Mouse (Mus musculus) intestine, embryonic 14.5 days (tissue): ENCODE results near the gene Sumo1. TPM values are rescaled to one million over a fixed set of nuclear protein-coding genes. Genes with fewer than 3 reads are reported as not detected.

Experiments used
- ATAC-seq: fragments of 200-750 bp; cut with Nextera tagmentation; replicated peaks from 2 replicates; pipeline ENCODE4 v1.8.0; 2017; ENCODE audit warnings: low read depth, moderate number of reproducible peaks, moderate TSS enrichment, moderate library complexity; ENCODE audit not compliant: low FRiP score, low TSS enrichment
- DNase-seq: peaks from one replicate; pipeline ENCODE4 v3.0.0-alpha.2; 2018; ENCODE audit warnings: low spot score
- H3K27ac ChIP-seq: fragments of 300-500 bp; sonication (generic); 2 replicates; pipeline ENCODE4 v1.5.1; 2014; ENCODE audit warnings: low read depth, mild to moderate bottlenecking, control low read depth
- H3K27me3 ChIP-seq: fragments of 300-500 bp; sonication (generic); replicated peaks from 2 replicates; pipeline ENCODE4 v1.6.1; 2014; ENCODE audit warnings: low read length, control low read depth; ENCODE audit not compliant: control insufficient read depth, insufficient read depth
- H3K36me3 ChIP-seq: fragments of 300-500 bp; sonication (generic); 2 replicates; pipeline ENCODE4 v1.6.1; 2014; ENCODE audit warnings: low read length, control low read depth; ENCODE audit not compliant: control insufficient read depth, insufficient read depth
- H3K4me1 ChIP-seq: fragments of 300-500 bp; sonication (generic); replicated peaks from 2 replicates; pipeline ENCODE4 v1.6.1; 2014; ENCODE audit warnings: low read length, control low read depth, mixed read lengths; ENCODE audit not compliant: control insufficient read depth, insufficient read depth
- H3K4me2 ChIP-seq: fragments of 300-500 bp; sonication (generic); 2 replicates; pipeline ENCODE4 v1.6.1; 2014; ENCODE audit warnings: low read length
- H3K4me3 ChIP-seq: fragments of 300-500 bp; sonication (generic); 2 replicates; pipeline ENCODE4 v1.5.1; 2014; ENCODE audit warnings: low read depth, low read length, control low read depth, mixed read lengths
- H3K9ac ChIP-seq: fragments of 300-500 bp; sonication (generic); 2 replicates; pipeline ENCODE4 v1.6.1; 2014; ENCODE audit warnings: mild to moderate bottlenecking, low read length
- H3K9me3 ChIP-seq: fragments of 300-500 bp; sonication (generic); 2 replicates; pipeline ENCODE4 v1.6.1; 2016; ENCODE audit warnings: low read length, control low read depth; ENCODE audit not compliant: control insufficient read depth
- WGBS: fragments of 180-500 bp; shearing (Covaris S2); extraction: QIAGEN DNeasy Blood & Tissue Kit; methylation state at CpG from one replicate; pipeline ENCODE4 v1.1.7; 2014; 5-methylcytosine and 5-hydroxymethylcytosine counted together
- polyA plus RNA-seq: library from polyadenylated mRNA; unstranded; fragments of >200 nt; fragmentation: Nextera tagmentation; extraction: Ambion mirVana; gene quantifications from 2 replicates; pipeline ENCODE4 v1.2.1, GENCODE M21; 2014

Gene Sumo1
- polyA plus RNA-seq, 1 experiment from 2014 or later = 371 TPM

GRCm38 (mm10) chr1:59566926-59567325, 103.7 kb downstream of the Sumo1 start:
- DNase-seq = no peak
- no peak overlapping the region for H3K4me2 ChIP-seq
- no peak overlapping the region for H3K4me3 ChIP-seq
- H3K9ac ChIP-seq = no peak overlapping the region
- WGBS = 75% methylated on average over 6 of the region's 6 CpGs
- no peak overlapping the region for H3K27ac ChIP-seq
- H3K36me3 ChIP-seq = no peaks in the 10 kb centered on the region
- H3K9me3 ChIP-seq = peaks cover 3% of the 10 kb centered on the region; the same call in 1 of the 2 replicates
- no peak for ATAC-seq
- no peaks in the 10 kb centered on the region for H3K27me3 ChIP-seq
- no peaks in the 10 kb centered on the region for H3K4me1 ChIP-seq

DNA sequence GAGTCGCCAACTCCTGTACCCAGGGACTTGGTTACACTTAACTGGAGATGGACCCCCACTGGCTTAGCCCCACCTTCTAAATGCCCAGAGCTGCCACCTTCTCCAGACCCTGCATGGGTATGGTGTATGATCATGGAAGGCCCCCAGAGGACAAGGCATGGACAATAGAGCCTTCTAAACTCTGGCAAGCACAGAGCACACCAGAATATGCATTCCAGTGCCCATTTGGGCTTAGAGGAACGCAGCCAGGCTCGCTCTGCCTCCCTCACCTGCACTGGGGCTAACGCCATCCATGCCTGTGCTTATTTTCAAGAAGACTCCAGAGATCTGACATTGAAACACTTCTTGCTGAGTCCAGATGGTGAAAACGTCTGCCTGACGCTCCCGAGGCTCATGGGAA, 104.4 kb downstream of the Sumo1 start:
- Histone ChIP-seq H3K9me3 (peaks cover 3% of the 10 kb centered on the region; the same call in 1 of the 2 replicates), H3K36me3 (no peaks in the 10 kb centered on the region), H3K4me1 (no peaks in the 10 kb centered on the region), H3K27me3 (no peaks in the 10 kb centered on the region), H3K9ac (no peak overlapping the region), H3K27ac (no peak overlapping the region), H3K4me2 (no peak overlapping the region), H3K4me3 (no peak overlapping the region)
- DNase-seq = no peak
- 86% methylated on average over 7 of the region's 7 CpGs for WGBS
- no peak for ATAC-seq

DNA sequence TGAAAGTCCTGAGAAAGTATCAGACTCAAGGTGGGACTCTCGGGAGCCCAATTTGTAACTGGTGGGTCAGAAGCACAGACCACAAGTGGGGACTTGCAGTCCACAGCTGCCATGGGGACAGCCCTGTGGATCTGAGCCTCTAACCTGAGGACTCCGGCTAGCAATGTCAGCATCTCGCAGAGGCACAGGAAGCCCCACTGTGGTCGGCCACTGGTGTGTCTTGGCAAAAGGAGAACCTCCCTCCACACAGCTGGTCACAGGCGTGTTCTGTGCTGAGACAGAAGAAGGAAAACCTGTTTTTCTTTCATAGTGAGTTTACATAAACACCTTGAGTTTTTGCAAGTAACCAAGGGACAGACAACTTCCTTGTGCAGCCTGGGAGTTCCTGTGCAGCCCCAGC, 104.8 kb downstream of the Sumo1 start:
- no peaks in the 10 kb centered on the region for H3K36me3 ChIP-seq
- no peak overlapping the region for H3K27ac ChIP-seq
- no peak for DNase-seq
- H3K4me3 ChIP-seq = no peak overlapping the region
- H3K9me3 ChIP-seq = peaks cover 3% of the 10 kb centered on the region; the same call in 1 of the 2 replicates
- 76% methylated on average over 5 of the region's 5 CpGs for WGBS
- H3K9ac ChIP-seq = no peak overlapping the region
- H3K4me1 ChIP-seq = no peaks in the 10 kb centered on the region
- H3K27me3 ChIP-seq = no peaks in the 10 kb centered on the region
- ATAC-seq = no peak
- H3K4me2 ChIP-seq = no peak overlapping the region

DNA sequence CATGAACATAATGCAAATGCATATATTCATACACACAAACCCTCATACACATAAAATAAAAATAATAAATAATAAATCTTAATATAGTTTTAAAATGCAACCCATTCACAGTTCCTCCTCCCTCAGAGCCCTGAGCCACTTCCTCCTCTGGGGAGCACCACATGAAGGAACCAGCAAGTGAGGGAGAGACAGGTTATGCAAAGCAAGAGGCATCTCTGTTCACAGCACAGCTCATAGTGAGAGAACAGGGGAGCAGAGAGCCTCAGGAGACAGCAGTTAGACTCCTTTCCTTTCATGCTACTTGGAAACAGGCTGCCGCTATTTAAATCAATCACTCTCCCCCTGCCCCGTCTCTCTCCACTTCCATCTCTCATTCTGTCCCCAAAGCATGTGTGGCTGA, 107.1 kb downstream of the Sumo1 start:
- Histone ChIP-seq H3K4me3 (no peak overlapping the region), H3K9me3 (peaks cover 3% of the 10 kb centered on the region; the same call in 1 of the 2 replicates), H3K4me1 (no peaks in the 10 kb centered on the region), H3K4me2 (no peak overlapping the region), H3K9ac (no peak overlapping the region), H3K36me3 (no peaks in the 10 kb centered on the region), H3K27ac (no peak overlapping the region), H3K27me3 (no peaks in the 10 kb centered on the region)
- WGBS = 39% methylated on average over 2 of the region's 2 CpGs
- no peak for ATAC-seq
- no peak for DNase-seq

DNA sequence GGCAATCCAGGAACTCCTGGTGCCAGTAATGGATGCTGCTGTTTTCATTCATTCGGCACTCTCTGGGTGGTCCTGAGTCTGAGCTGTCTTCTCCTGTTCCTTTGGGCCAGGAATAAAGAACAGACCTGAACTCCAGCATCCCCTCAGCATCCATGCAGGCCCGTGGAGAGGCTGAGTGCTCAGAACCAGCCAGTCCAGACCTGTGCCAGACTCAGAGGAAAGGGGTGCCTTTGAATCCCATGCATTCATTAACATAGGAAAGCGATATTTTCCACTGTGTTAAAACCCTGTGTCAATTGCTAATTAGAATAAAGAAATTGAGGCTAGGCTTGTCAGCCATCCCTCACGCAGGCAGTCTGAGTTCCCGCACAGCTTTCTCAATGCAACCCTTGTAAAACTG, 116.9 kb downstream of the Sumo1 start:
- no peak for DNase-seq
- H3K27me3 ChIP-seq = no peaks in the 10 kb centered on the region
- ATAC-seq = no peak
- H3K4me1 ChIP-seq = peaks cover 10% of the 10 kb centered on the region; the same call in 1 of the 2 replicates
- H3K27ac ChIP-seq = no peak overlapping the region
- no peaks in the 10 kb centered on the region for H3K36me3 ChIP-seq
- H3K9ac ChIP-seq = no peak overlapping the region
- H3K9me3 ChIP-seq = no peaks in the 10 kb centered on the region
- no peak overlapping the region for H3K4me3 ChIP-seq
- WGBS = 40% methylated on average over 5 of the region's 5 CpGs
- H3K4me2 ChIP-seq = no peak overlapping the region

DNA sequence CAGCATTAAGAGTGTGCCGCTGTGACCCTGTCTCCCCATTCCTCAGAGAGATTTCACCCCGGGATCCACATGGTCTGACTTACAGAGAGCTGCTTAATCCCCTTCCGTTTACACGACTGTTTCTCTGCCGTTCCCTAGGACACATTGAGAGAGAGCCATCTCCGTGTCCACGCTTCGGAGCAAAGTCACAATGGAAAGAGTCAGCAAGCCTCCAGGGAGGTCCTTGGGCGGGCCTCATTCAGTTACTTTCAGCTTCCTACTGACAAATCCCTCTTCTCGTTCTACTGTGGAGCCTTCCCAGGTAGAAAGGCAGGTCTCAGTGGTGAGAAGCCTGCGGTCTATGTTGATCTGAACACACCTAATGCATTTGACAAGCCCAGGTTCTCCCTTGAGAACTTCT, 119.6 kb downstream of the Sumo1 start:
- Histone ChIP-seq H3K9ac (no peak overlapping the region), H3K36me3 (no peaks in the 10 kb centered on the region), H3K4me1 (peaks cover 10% of the 10 kb centered on the region; the same call in 1 of the 2 replicates), H3K4me3 (no peak overlapping the region), H3K4me2 (no peak overlapping the region), H3K27me3 (no peaks in the 10 kb centered on the region), H3K27ac (no peak overlapping the region), H3K9me3 (no peaks in the 10 kb centered on the region)
- no peak for ATAC-seq
- 62% methylated on average over 11 of the region's 11 CpGs for WGBS
- DNase-seq = no peak

GRCm38 (mm10) chr1:59550227-59550626, 120.4 kb downstream of the Sumo1 start:
- 0 out of 2 replicates have a peak overlapping the region, but pooled peaks have one; percentile 16 for H3K27ac ChIP-seq
- no peak overlapping the region for H3K9ac ChIP-seq
- peaks cover 10% of the 10 kb centered on the region; the same call in 1 of the 2 replicates for H3K4me1 ChIP-seq
- no peak overlapping the region for H3K4me3 ChIP-seq
- no peak overlapping the region for H3K4me2 ChIP-seq
- no peak for DNase-seq
- no peaks in the 10 kb centered on the region for H3K27me3 ChIP-seq
- 42% methylated on average over 6 of the region's 6 CpGs for WGBS
- H3K36me3 ChIP-seq = no peaks in the 10 kb centered on the region
- H3K9me3 ChIP-seq = no peaks in the 10 kb centered on the region
- ATAC-seq = no peak; the same call in 1 of the 2 replicates

DNA sequence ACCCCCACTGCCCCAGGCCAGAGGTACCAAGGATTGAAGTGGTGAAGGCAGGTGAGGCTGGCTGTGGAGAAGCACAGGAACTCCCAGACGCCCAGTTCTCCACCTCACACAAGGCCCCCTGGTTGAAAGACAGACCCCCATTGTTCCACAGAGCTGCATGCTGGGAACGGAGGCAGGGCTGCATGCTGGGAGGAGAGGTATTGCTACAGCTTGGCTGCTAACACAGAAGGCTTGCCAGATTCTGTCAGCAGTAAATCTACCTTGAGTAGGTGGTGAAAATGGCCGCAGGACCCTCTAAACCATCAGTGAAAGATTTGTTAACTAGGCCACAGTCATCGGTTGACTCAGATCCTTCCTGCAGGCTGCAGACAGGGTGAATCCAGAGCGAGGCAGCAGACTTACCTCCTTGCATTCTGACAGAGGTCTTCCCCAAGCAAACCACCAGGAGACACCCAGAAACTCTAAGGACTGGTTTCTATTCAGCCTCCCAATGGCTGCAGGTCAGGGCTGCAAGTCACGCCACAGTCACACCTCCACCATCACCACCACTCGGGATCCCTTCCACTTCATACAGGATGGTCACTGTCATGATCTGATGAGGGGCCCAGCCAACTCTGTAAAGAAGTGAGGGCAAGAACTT, 121.5 kb downstream of the Sumo1 start:
- DNase-seq = no peak
- no peak overlapping the region for H3K4me2 ChIP-seq
- H3K4me1 ChIP-seq = peaks cover 10% of the 10 kb centered on the region; the same call in 1 of the 2 replicates
- ATAC-seq = no peak
- H3K27me3 ChIP-seq = no peaks in the 10 kb centered on the region
- H3K9ac ChIP-seq = no peak overlapping the region
- no peak overlapping the region for H3K4me3 ChIP-seq
- no peaks in the 10 kb centered on the region for H3K36me3 ChIP-seq
- no peak overlapping the region for H3K27ac ChIP-seq
- whole genome bisulfite sequencing = 71% methylated on average over 7 of the region's 7 CpGs
- no peaks in the 10 kb centered on the region for H3K9me3 ChIP-seq

DNA sequence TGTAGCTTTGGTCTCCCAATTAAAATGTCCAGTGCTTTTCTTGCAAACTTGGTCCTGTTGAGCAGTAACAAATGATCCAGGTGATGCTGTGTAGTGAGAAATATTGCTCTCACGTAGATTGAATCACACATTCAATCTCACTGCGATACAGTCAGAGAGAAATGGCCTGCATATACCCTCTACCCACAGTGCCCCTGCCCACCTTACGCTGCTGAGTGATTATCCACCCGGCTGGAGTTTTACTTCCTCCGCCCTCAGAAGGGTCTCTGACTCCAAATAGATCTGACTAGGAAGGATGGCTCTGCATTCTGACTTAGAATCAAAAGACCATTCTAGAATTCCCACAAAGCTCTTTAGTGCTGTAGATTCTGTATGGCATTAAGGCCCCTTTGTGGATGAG, 122.1 kb downstream of the Sumo1 start:
- Histone ChIP-seq H3K4me3 (no peak overlapping the region), H3K9me3 (no peaks in the 10 kb centered on the region), H3K4me1 (peaks cover 10% of the 10 kb centered on the region; the same call in 1 of the 2 replicates), H3K4me2 (no peak overlapping the region), H3K27me3 (no peaks in the 10 kb centered on the region), H3K27ac (no peak overlapping the region), H3K36me3 (no peaks in the 10 kb centered on the region), H3K9ac (no peak overlapping the region)
- DNase-seq (no peak), ATAC-seq (no peak)
- WGBS = 88% methylated on average over 5 of the region's 5 CpGs
